Mouse (Mus musculus): ENCODE data around the gene Cpne7.

DNA sequence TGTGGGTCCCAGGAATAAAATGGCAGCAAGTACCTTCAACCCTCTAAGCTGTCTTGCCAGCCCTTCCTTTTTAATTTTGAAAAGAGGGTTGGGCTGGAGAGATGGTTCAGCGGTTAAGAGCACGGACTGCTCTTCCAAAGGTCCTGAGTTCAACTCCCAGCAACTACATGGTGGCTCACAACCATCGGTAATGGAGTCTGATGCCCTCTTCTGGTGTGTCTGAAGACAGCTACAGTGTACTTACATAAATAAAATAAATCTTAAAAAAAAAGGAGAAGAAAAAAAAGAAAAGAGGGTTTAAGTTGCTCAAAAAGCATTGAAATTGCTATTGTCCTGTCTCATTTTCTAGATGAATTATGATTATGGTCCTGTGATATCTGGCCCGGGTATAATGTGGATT lies 15.9 kb upstream of the Cpne7 start:
- TF ChIP-seq CTCF (IDR thresholded peaks at IDR 0.05; ENCODE audit: low read depth) (peak; percentile 30; the same call in 1 of the 2 replicates), EP300 (optimal IDR thresholded peaks at IDR 0.05) (no peak)

All from stomach, postnatal 0 days (tissue).